Mouse (Mus musculus): ENCODE results near the gene Ubald2. TPM values are rescaled to one million over a fixed set of nuclear protein-coding genes. Genes with fewer than 3 reads are reported as not detected.

Gene Ubald2
- polyA plus RNA-seq, 1 experiment = 34.8 TPM

- no peak for DNase-seq
- H3K27me3 ChIP-seq (ENCODE audit: control insufficient read depth, insufficient read depth, low read length) = no peaks in the 10 kb centered on the region
- no peak overlapping the region for H3K27ac ChIP-seq (ENCODE audit: insufficient read depth, low read length)
- TF ChIP-seq POLR2A (IDR thresholded peaks at IDR 0.05; ENCODE audit: borderline replicate concordance, insufficient read depth, low read length) (no peak), CTCF (IDR thresholded peaks at IDR 0.05; ENCODE audit: borderline replicate concordance, insufficient read depth, low read depth, low read length) (no peak)
- peaks cover 12% of the 10 kb centered on the region for H3K4me1 ChIP-seq (ENCODE audit: control insufficient read depth, insufficient read depth, low read length)
- no peak overlapping the region for H3K4me3 ChIP-seq (replicated peaks; ENCODE audit: insufficient read depth, low read depth, low read length)
- 66% methylated on average over 4 of the region's 4 CpGs for WGBS
These were observed 2.9 kb downstream of the Ubald2 start for GRCm38 (mm10) chr11:116436725-116437331.

DNA sequence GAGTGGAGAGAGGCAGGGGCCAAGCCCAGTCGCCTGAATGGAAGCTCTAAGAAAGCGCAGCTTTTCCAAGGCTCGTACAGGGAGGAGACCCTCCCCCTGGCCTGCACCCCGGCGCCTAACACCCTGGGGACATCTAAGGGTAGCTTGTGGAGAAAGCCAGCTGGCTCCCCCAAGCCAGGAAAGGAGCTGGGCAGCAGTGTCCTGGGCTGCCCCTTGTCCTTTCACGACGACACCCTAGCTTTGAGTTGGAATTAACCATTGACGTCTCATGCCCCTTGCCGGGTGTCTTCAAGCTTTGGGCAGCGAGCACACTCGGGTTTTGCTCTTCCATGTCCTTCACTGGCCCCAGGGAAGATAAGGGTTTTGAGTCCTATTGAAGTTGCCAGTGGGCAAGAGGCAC, 3.6 kb downstream of the Ubald2 start:
- peaks cover 12% of the 10 kb centered on the region for H3K4me1 ChIP-seq (ENCODE audit: control insufficient read depth, insufficient read depth, low read length)
- H3K4me3 ChIP-seq (replicated peaks; ENCODE audit: insufficient read depth, low read depth, low read length) = no peak overlapping the region
- no peaks in the 10 kb centered on the region for H3K27me3 ChIP-seq (ENCODE audit: control insufficient read depth, insufficient read depth, low read length)
- 73% methylated on average over 11 of the region's 11 CpGs for WGBS
- DNase-seq = no peak
- TF ChIP-seq CTCF (IDR thresholded peaks at IDR 0.05; ENCODE audit: borderline replicate concordance, insufficient read depth, low read depth, low read length) (no peak), POLR2A (IDR thresholded peaks at IDR 0.05; ENCODE audit: borderline replicate concordance, insufficient read depth, low read length) (no peak)
- no peak overlapping the region for H3K27ac ChIP-seq (ENCODE audit: insufficient read depth, low read length)

GRCm38 (mm10) chr11:116439269-116440240, 5.7 kb downstream of the Ubald2 start:
- Histone ChIP-seq H3K4me3 (replicated peaks; ENCODE audit: insufficient read depth, low read depth, low read length) (no peak overlapping the region), H3K27ac (ENCODE audit: insufficient read depth, low read length) (no peak overlapping the region), H3K27me3 (ENCODE audit: control insufficient read depth, insufficient read depth, low read length) (no peaks in the 10 kb centered on the region), H3K4me1 (ENCODE audit: control insufficient read depth, insufficient read depth, low read length) (peaks cover 12% of the 10 kb centered on the region)
- TF ChIP-seq POLR2A (IDR thresholded peaks at IDR 0.05; ENCODE audit: borderline replicate concordance, insufficient read depth, low read length) (no peak), CTCF (IDR thresholded peaks at IDR 0.05; ENCODE audit: borderline replicate concordance, insufficient read depth, low read depth, low read length) (no peak)
- 89% methylated on average over 19 of the region's 19 CpGs for WGBS
- DNase-seq = no peak

GRCm38 (mm10) chr11:116440408-116441068, 6.6 kb downstream of the Ubald2 start:
- no peak for DNase-seq
- H3K4me3 ChIP-seq (replicated peaks; ENCODE audit: insufficient read depth, low read depth, low read length) = no peak overlapping the region
- 46% methylated on average over 7 of the region's 7 CpGs for WGBS
- H3K4me1 ChIP-seq (ENCODE audit: control insufficient read depth, insufficient read depth, low read length) = peaks cover 10% of the 10 kb centered on the region
- H3K27me3 ChIP-seq (ENCODE audit: control insufficient read depth, insufficient read depth, low read length) = no peaks in the 10 kb centered on the region
- TF ChIP-seq CTCF (IDR thresholded peaks at IDR 0.05; ENCODE audit: borderline replicate concordance, insufficient read depth, low read depth, low read length) (no peak), POLR2A (IDR thresholded peaks at IDR 0.05; ENCODE audit: borderline replicate concordance, insufficient read depth, low read length) (no peak)
- no peak overlapping the region for H3K27ac ChIP-seq (ENCODE audit: insufficient read depth, low read length)

DNA sequence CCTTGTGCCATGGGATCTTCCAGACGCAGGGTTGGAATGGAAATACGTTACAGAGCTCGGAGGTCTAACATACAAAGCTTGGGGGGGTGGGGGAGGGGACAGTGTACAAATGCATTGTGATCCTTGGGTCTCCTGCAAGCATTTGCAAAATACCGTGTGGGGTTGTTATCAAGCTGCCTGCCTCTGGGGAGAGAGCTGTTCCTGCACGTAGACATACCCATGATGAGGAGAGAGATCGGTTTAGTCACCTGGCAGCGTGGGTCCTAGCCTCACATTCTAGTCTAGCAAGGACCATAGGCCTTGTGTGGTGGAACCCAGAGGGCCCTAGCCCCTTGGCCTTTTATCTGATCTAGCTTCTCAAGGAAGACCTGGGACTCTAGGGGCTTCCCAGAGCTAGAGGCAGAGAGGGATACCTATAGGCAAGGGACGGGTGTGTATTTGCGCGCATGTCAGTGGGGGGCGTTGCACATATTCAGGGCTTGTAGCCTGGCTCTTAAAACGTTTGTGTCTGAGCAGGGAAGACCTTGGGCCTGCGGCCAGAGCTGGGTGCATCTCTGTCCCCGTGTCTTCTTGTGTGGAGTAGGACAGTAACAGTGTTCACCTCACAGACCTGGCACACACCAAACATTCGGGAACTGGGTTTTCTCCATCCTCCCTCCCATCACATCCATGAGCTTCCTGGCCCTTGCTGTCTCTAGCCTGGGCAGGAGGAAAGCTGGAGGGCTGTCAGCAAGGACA, 8.4 kb downstream of the Ubald2 start:
- peaks cover 6% of the 10 kb centered on the region for H3K4me1 ChIP-seq (ENCODE audit: control insufficient read depth, insufficient read depth, low read length)
- H3K27ac ChIP-seq (ENCODE audit: insufficient read depth, low read length) = no peak overlapping the region
- WGBS = 80% methylated on average over 15 of the region's 15 CpGs
- TF ChIP-seq CTCF (IDR thresholded peaks at IDR 0.05; ENCODE audit: borderline replicate concordance, insufficient read depth, low read depth, low read length) (no peak), POLR2A (IDR thresholded peaks at IDR 0.05; ENCODE audit: borderline replicate concordance, insufficient read depth, low read length) (no peak)
- DNase-seq = no peak
- H3K27me3 ChIP-seq (ENCODE audit: control insufficient read depth, insufficient read depth, low read length) = no peaks in the 10 kb centered on the region
- no peak overlapping the region for H3K4me3 ChIP-seq (replicated peaks; ENCODE audit: insufficient read depth, low read depth, low read length)

- 76% methylated on average over 6 of the region's 6 CpGs for WGBS
- Histone ChIP-seq H3K27me3 (ENCODE audit: control insufficient read depth, insufficient read depth, low read length) (no peaks in the 10 kb centered on the region), H3K4me1 (ENCODE audit: control insufficient read depth, insufficient read depth, low read length) (peaks cover 6% of the 10 kb centered on the region; the same call in 1 of the 2 replicates), H3K4me3 (replicated peaks; ENCODE audit: insufficient read depth, low read depth, low read length) (no peak overlapping the region), H3K27ac (ENCODE audit: insufficient read depth, low read length) (no peak overlapping the region)
- TF ChIP-seq CTCF (IDR thresholded peaks at IDR 0.05; ENCODE audit: borderline replicate concordance, insufficient read depth, low read depth, low read length) (no peak), POLR2A (IDR thresholded peaks at IDR 0.05; ENCODE audit: borderline replicate concordance, insufficient read depth, low read length) (no peak)
- DNase-seq = no peak
These were observed 8.9 kb downstream of the Ubald2 start for GRCm38 (mm10) chr11:116442867-116443177.

DNA sequence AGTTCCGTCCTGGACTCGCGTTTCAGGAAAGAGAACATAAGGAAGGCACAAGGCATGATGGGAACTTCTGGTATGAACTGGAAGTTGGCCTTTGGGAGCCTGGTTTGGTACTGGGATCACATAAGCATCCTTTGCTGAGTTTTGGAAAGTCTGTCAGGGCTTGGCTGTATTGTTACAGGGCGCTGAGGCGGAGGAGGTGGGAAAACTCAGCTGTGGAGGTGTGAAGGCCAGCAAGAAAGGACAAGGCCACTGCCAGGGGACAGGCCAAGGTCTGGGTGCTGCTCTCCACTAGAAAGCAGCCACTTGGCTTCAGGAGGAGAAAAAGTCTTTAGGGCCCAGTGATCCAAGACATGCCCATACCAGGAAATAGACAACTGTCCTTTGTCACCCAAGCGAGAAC, 9.4 kb downstream of the Ubald2 start:
- Histone ChIP-seq H3K4me3 (replicated peaks; ENCODE audit: insufficient read depth, low read depth, low read length) (no peak overlapping the region), H3K27ac (ENCODE audit: insufficient read depth, low read length) (no peak overlapping the region), H3K4me1 (ENCODE audit: control insufficient read depth, insufficient read depth, low read length) (peaks cover 6% of the 10 kb centered on the region; the same call in 1 of the 2 replicates), H3K27me3 (ENCODE audit: control insufficient read depth, insufficient read depth, low read length) (no peaks in the 10 kb centered on the region)
- TF ChIP-seq CTCF (IDR thresholded peaks at IDR 0.05; ENCODE audit: borderline replicate concordance, insufficient read depth, low read depth, low read length) = no peak
- 93% methylated on average over 6 of the region's 6 CpGs for WGBS
- no peak for DNase-seq
